Mouse (Mus musculus) left cerebral cortex, adult 11 months (tissue): ENCODE measurements around the gene Olfm2.
A peak's percentile ranks its signal among the peaks of the same experiment; 100 is the strongest.

Source experiments
- DNase-seq: peaks from one replicate; pipeline ENCODE4 v3.0.0; 2022; ENCODE audit warnings: low spot score

Gene Olfm2

GRCm38 (mm10) chr9:20746017-20746660 lies at the start of gene Olfm2:
Olfm2 (minus strand) TSS chr9:20746349.
- DNase-seq: no peak

- peak; percentile 51 for DNase-seq
Measured at GRCm38 (mm10) chr9:20794108-20794806, 48.1 kb upstream of the Olfm2 start.

- no peak for DNase-seq
Measured at GRCm38 (mm10) chr9:20790345-20790744, 44.2 kb upstream of the Olfm2 start.

- no peak for DNase-seq
Measured at GRCm38 (mm10) chr9:20789651-20790050, 43.5 kb upstream of the Olfm2 start.

GRCm38 (mm10) chr9:20787992-20788391 lies 41.8 kb upstream of the Olfm2 start:
- no peak for DNase-seq

GRCm38 (mm10) chr9:20785055-20785454 lies 38.9 kb upstream of the Olfm2 start:
- DNase-seq: no peak

- DNase-seq: no peak
Measured at GRCm38 (mm10) chr9:20781286-20781685, 35.1 kb upstream of the Olfm2 start.

- DNase-seq: no peak
Measured at GRCm38 (mm10) chr9:20765274-20765673, 19.1 kb upstream of the Olfm2 start.

GRCm38 (mm10) chr9:20763099-20763498 lies 16.9 kb upstream of the Olfm2 start:
- DNase-seq: no peak

GRCm38 (mm10) chr9:20762197-20762961 lies 16.2 kb upstream of the Olfm2 start:
- DNase-seq: no peak

GRCm38 (mm10) chr9:20761388-20761787 lies 15.2 kb upstream of the Olfm2 start:
- DNase-seq: no peak

- no peak for DNase-seq
Measured at GRCm38 (mm10) chr9:20760813-20761212, 14.7 kb upstream of the Olfm2 start.

GRCm38 (mm10) chr9:20758896-20759295 lies 12.7 kb upstream of the Olfm2 start:
- no peak for DNase-seq

- no peak for DNase-seq
Measured at GRCm38 (mm10) chr9:20758243-20758642, 12.1 kb upstream of the Olfm2 start.

GRCm38 (mm10) chr9:20757087-20757955 lies 11.2 kb upstream of the Olfm2 start:
- DNase-seq: no peak

- no peak for DNase-seq
Measured at GRCm38 (mm10) chr9:20756081-20756700, 10.0 kb upstream of the Olfm2 start.

GRCm38 (mm10) chr9:20754335-20754734 lies 8.2 kb upstream of the Olfm2 start:
- no peak for DNase-seq

- no peak for DNase-seq
Measured at GRCm38 (mm10) chr9:20751477-20752029, 5.4 kb upstream of the Olfm2 start.

GRCm38 (mm10) chr9:20749213-20749612 lies 3.1 kb upstream of the Olfm2 start:
- DNase-seq: no peak

- DNase-seq: no peak
Measured at GRCm38 (mm10) chr9:20748540-20748939, 2.4 kb upstream of the Olfm2 start.

GRCm38 (mm10) chr9:20747682-20748081 lies 1.5 kb upstream of the Olfm2 start:
- DNase-seq: no peak
